Mouse (Mus musculus): ENCODE results near the gene Sardh.

- no peak for TF ChIP-seq GATA1 (IDR thresholded peaks at IDR 0.05; ENCODE audit: low read length)
- TF ChIP-seq TAL1 (IDR thresholded peaks at IDR 0.05; ENCODE audit: low read length) = no peak
Measured at GRCm38 (mm10) chr2:27175696-27176267, 72.4 kb downstream of the Sardh start.
